Mouse (Mus musculus) retina, adult 2 months (tissue): ENCODE results near the gene Ccdc78.

ENCODE experiments used
- DNase-seq: peaks from one replicate; pipeline ENCODE4 v3.0.0-alpha.2; 2012; ENCODE audit warnings: low read depth, low spot score

Gene Ccdc78

GRCm38 (mm10) chr17:25833961-25834594 is 47.7 kb downstream of the Ccdc78 start:
- DNase-seq = no peak

- DNase-seq = no peak
These were observed 48.3 kb downstream of the Ccdc78 start for GRCm38 (mm10) chr17:25834595-25835222.

GRCm38 (mm10) chr17:25835301-25835700 is 48.9 kb downstream of the Ccdc78 start:
- DNase-seq = no peak

- DNase-seq = no peak
These were observed 49.4 kb downstream of the Ccdc78 start for GRCm38 (mm10) chr17:25835816-25836215.

GRCm38 (mm10) chr17:25836397-25837075 is 50.2 kb downstream of the Ccdc78 start:
- no peak for DNase-seq

- no peak for DNase-seq
These were observed 50.7 kb downstream of the Ccdc78 start, which contains the start of gene Rhbdl1 for GRCm38 (mm10) chr17:25837076-25837410. TSS of gene Rhbdl1 (minus strand) at chr17:25837295.

- DNase-seq = no peak
These were observed 51.2 kb downstream of the Ccdc78 start for GRCm38 (mm10) chr17:25837533-25837932.

- no peak for DNase-seq
These were observed 52.5 kb downstream of the Ccdc78 start for GRCm38 (mm10) chr17:25838904-25839303.

- DNase-seq = no peak
These were observed 53.3 kb downstream of the Ccdc78 start for GRCm38 (mm10) chr17:25839455-25840235.
